Mouse (Mus musculus) retina, adult 2 months (tissue): ENCODE measurements at regions not wholly inside any gene's neighbourhood (a gene's known extent, or its start where the extent isn't known, plus 50 kb on each side); places are given as distances from the start of the nearest gene placed in this dataset.

Experiments used
- DNase-seq: peaks from one replicate; pipeline ENCODE4 v3.0.0-alpha.2; 2012; ENCODE audit warnings: low read depth, low spot score

- DNase-seq = no peak
These were observed 314.0 kb upstream of the Agtr1b start for GRCm38 (mm10) chr3:20680944-20681494.

DNA sequence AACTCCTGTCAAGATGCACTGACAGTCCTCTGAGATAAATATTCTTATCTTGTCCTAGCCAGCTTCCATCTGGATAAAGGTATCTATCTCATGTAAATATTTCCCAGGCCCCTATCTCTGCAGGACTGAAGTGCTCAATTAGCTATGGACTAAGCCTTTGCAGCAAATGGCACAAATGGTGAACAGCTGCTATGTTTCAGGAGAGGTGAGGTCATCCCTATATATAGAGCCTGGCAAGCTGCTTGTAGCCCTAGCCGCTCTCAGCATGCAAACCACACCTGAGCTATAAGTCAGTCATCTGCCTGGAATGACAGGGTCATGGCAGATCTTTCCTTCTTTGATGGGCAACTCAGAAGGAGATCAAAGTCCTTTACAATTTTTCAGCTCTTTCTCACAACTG is 294.9 kb upstream of the Agtr1b start:
- peak; percentile 18 for DNase-seq

- DNase-seq = no peak
These were observed 288.4 kb upstream of the Agtr1b start for GRCm38 (mm10) chr3:20655345-20655744.
